Mouse (Mus musculus): Measurements from ENCODE around the gene Nme3. TPM values are rescaled to one million over a fixed set of nuclear protein-coding genes. Genes with fewer than 3 reads are reported as not detected.
"Not testable (repeated sequence)": the region's sequence is repeated elsewhere in the genome, so short reads cannot be mapped to it uniquely, and the experiment has no call there.

Gene Nme3
- polyA plus RNA-seq, 1 experiment from 2014 or later, result 76.1 TPM

DNA sequence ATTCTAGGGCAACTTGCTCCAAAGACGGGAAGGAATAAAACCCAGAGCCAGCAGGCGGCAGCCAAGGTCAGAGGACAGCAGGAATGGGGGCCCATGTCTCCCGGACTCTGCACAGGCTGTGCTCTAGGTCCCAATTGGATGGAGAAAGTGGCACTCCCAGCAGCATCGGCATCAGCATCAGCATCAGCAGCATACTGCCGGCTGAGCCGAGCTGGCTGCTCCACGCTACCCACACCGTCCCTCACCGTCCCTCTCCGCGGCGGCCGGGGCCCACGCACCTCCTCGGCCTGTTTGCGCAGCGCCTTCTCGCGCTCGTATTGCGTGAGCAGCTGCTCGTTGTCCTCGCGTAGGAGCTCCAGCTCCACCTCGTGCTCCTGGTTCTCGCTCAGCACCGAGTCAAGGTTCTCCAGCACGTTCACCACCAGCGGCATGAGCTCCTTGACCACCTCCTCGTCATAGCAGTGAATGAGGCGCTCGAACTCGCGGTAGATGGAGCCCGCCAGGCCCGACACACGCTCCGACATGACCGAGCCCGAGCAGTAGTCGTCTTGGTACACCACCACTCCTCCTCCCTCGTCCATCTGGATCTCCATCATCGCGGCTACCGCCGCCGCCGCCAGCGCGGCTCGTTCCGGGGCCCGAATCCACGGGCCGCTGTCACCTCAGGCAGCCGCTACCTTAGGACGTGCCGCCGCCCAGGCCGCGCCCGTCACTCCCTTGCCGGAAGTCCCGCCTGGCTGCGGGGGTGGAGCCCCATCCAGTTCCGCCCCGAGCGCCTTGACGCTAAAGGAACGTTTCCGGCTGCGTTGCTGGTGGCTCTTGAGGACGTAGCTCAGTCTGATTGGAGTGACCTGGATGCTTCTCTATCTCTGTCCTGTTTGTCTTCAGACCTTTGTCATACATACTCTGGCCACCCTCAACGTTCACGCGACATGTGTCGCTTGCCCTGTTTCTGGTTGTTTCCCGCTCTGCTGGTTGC, 40.2 kb downstream of the Nme3 start, which contains the start of gene Mapk8ip3:
Gene Mapk8ip3, minus strand, starts transcription at position 719 of the 979 bp plus-strand sequence.
- Histone ChIP-seq H3K27me3 (replicated peaks; ENCODE audit: control insufficient read depth, insufficient read depth, low read length) (no peaks in the 10 kb centered on the region), H3K4me1 (replicated peaks; ENCODE audit: control insufficient read depth, insufficient read depth, low read length) (peaks cover 28% of the 10 kb centered on the region), H3K36me3 (ENCODE audit: control insufficient read depth, insufficient read depth) (no peaks in the 10 kb centered on the region; the same call in 1 of the 2 replicates), H3K4me2 (ENCODE audit: low read length) (peak within 1 kb of the TSS; percentile 88), H3K9ac (replicated peaks; ENCODE audit: low read depth, low read length) (peak within 1 kb of the TSS; percentile 92), H3K27ac (ENCODE audit: low read length) (peak within 1 kb of the TSS; percentile 92), H3K9me3 (ENCODE audit: control insufficient read depth, low read length) (no peaks in the 10 kb centered on the region), H3K4me3 (replicated peaks; ENCODE audit: low read length) (peak within 1 kb of the TSS; percentile 86)
- under 1% methylated on average over 78 of the region's 78 CpGs for WGBS
- peak; percentile 99 for ATAC-seq

DNA sequence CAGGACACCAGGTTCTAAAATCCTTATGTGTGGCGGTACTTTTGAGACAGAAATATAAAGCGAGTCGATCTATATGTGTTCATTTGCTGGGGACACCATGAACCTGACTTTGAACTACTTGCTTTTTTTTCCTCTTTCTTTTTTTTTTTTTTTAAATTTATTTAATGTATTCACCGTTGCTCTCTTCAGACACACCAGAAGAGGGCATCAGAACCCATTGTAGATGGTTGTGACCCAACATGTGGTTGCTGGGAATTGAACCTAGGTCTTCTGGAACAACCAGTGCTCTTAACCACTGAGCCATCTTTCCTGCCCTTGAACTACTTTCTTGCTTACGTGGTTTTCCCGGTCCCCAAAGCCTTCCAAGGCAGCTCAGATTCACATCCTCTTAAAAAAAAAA, 41.0 kb downstream of the Nme3 start:
- WGBS, result 44% methylated on average over 6 of the region's 6 CpGs
- H3K4me2 ChIP-seq (ENCODE audit: low read length), result peak overlapping the region; percentile 88
- peak overlapping the region; percentile 92 for H3K9ac ChIP-seq (replicated peaks; ENCODE audit: low read depth, low read length)
- peak overlapping the region; percentile 86 for H3K4me3 ChIP-seq (replicated peaks; ENCODE audit: low read length)
- H3K4me1 ChIP-seq (replicated peaks; ENCODE audit: control insufficient read depth, insufficient read depth, low read length), result peaks cover 28% of the 10 kb centered on the region
- peak overlapping the region; percentile 92 for H3K27ac ChIP-seq (ENCODE audit: low read length)
- H3K27me3 ChIP-seq (replicated peaks; ENCODE audit: control insufficient read depth, insufficient read depth, low read length), result no peaks in the 10 kb centered on the region
- ATAC-seq, result no peak
- no peaks in the 10 kb centered on the region for H3K9me3 ChIP-seq (ENCODE audit: control insufficient read depth, low read length)
- H3K36me3 ChIP-seq (ENCODE audit: control insufficient read depth, insufficient read depth), result no peaks in the 10 kb centered on the region

DNA sequence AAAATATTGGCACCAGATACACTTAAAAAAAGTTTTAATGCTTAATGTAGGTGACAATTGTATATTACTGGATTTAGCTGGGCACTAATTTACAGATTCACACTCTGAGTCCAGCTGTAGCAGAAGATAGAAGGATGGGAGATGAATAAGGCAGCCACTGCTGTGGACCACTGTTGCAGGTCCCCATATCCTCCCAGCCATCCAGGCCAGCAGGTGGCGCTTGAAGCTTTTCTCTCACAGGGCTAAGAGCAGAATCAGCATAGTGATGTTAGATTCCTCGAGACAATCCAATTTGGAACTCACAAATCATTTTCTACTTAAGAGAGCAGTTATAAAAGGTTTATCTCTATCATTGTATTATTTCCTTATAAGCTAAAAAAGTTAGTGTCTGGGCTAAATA, 46.2 kb downstream of the Nme3 start:
- not testable (repeated sequence) for H3K4me3 ChIP-seq (replicated peaks; ENCODE audit: low read length); H3K4me1 ChIP-seq (replicated peaks; ENCODE audit: control insufficient read depth, insufficient read depth, low read length); H3K27me3 ChIP-seq (replicated peaks; ENCODE audit: control insufficient read depth, insufficient read depth, low read length); H3K4me2 ChIP-seq (ENCODE audit: low read length); H3K9me3 ChIP-seq (ENCODE audit: control insufficient read depth, low read length); H3K9ac ChIP-seq (replicated peaks; ENCODE audit: low read depth, low read length); H3K27ac ChIP-seq (ENCODE audit: low read length)
- H3K36me3 ChIP-seq (ENCODE audit: control insufficient read depth, insufficient read depth), result peaks cover 19% of the 10 kb centered on the region
- WGBS, result 9% methylated on average over 2 of the region's 2 CpGs
- peak; percentile 72; the same call in 1 of the 2 replicates for ATAC-seq

DNA sequence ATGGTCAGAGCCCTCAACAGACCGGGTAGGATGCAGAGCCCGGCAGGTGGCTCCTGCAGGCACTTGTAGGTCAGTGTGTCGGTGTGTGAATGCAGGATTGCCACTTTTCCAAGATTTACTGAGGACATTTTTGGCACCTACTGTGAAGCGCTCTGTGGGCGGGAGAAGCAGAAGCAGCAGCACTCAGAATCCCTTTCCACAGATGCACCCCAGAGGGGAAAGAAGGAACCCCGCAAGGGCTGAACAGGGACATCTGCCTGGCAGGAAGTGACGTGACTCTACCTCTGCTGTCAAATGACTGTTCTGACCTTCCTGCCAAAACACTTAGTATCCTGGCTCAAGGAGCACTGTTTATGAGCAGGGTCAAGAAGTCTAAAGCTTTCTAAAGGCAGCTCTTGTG, 46.7 kb downstream of the Nme3 start:
- Histone ChIP-seq H3K9me3 (ENCODE audit: control insufficient read depth, low read length) (no peaks in the 10 kb centered on the region), H3K9ac (replicated peaks; ENCODE audit: low read depth, low read length) (no peak overlapping the region), H3K27me3 (replicated peaks; ENCODE audit: control insufficient read depth, insufficient read depth, low read length) (no peaks in the 10 kb centered on the region), H3K36me3 (ENCODE audit: control insufficient read depth, insufficient read depth) (peaks cover 23% of the 10 kb centered on the region), H3K4me3 (replicated peaks; ENCODE audit: low read length) (no peak overlapping the region), H3K4me1 (replicated peaks; ENCODE audit: control insufficient read depth, insufficient read depth, low read length) (no peaks in the 10 kb centered on the region), H3K27ac (ENCODE audit: low read length) (no peak overlapping the region), H3K4me2 (ENCODE audit: low read length) (no peak overlapping the region)
- 93% methylated on average over 7 of the region's 7 CpGs for WGBS
- ATAC-seq, result no peak

DNA sequence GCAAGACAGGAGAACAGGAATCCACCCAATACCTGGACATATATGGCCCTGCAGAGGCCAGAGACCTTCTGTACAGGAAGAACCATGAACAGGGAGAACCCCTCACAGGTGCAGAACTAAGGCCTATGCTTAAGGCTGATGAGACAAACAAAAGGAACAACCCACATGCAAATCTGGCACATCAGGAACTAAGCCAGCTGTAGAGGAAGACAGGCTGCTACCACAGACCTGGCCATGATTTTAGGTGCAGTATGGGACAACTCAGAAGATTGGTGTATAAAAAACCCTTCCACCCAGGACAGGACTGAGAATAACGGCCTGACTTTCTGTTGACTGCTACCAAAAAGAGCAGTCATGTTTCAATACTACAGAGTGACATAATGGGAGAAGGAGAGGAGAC, 47.3 kb downstream of the Nme3 start:
- not testable (repeated sequence) for H3K4me1 ChIP-seq (replicated peaks; ENCODE audit: control insufficient read depth, insufficient read depth, low read length); H3K9ac ChIP-seq (replicated peaks; ENCODE audit: low read depth, low read length); H3K27me3 ChIP-seq (replicated peaks; ENCODE audit: control insufficient read depth, insufficient read depth, low read length); H3K9me3 ChIP-seq (ENCODE audit: control insufficient read depth, low read length); H3K27ac ChIP-seq (ENCODE audit: low read length); ATAC-seq; H3K4me3 ChIP-seq (replicated peaks; ENCODE audit: low read length); H3K4me2 ChIP-seq (ENCODE audit: low read length)
- whole genome bisulfite sequencing, result 97% methylated on average over 1 of the region's 1 CpGs
- peaks cover 25% of the 10 kb centered on the region for H3K36me3 ChIP-seq (ENCODE audit: control insufficient read depth, insufficient read depth)

Other genes with a start within 250 kb of the Nme3 start
- gene Slc9a3r2, start 246.2 kb upstream of the Nme3 start, polyA plus RNA-seq (2015; fragmentation: Nextera tagmentation; extraction: Ambion mirVana), result 28.1 and 31.2 TPM in 2 replicates
- gene Npw, start 238.0 kb upstream of the Nme3 start, polyA plus RNA-seq (2015; fragmentation: Nextera tagmentation; extraction: Ambion mirVana), result not detected in 2 replicates
- 17.9 and 22.0 TPM in 2 replicates for gene Zfp598, start 226.8 kb upstream of the Nme3 start, polyA plus RNA-seq (2015; fragmentation: Nextera tagmentation; extraction: Ambion mirVana)
- gene Syngr3, start 206.5 kb upstream of the Nme3 start, polyA plus RNA-seq (2015; fragmentation: Nextera tagmentation; extraction: Ambion mirVana), result 143 and 193 TPM in 2 replicates
- gene Gfer, start 200.3 kb upstream of the Nme3 start, polyA plus RNA-seq (2015; fragmentation: Nextera tagmentation; extraction: Ambion mirVana), result 35.0 and 35.4 TPM in 2 replicates
- gene Noxo1, start 200.3 kb upstream of the Nme3 start, polyA plus RNA-seq (2015; fragmentation: Nextera tagmentation; extraction: Ambion mirVana), result 2.0 and 2.7 TPM in 2 replicates
- 83.7 and 85.5 TPM in 2 replicates for gene Tbl3, start 188.8 kb upstream of the Nme3 start, polyA plus RNA-seq (2015; fragmentation: Nextera tagmentation; extraction: Ambion mirVana)
- not detected in 2 replicates for gene Rnf151, start 178.4 kb upstream of the Nme3 start, polyA plus RNA-seq (2015; fragmentation: Nextera tagmentation; extraction: Ambion mirVana)
- 787 and 797 TPM in 2 replicates for gene Rps2, start 178.4 kb upstream of the Nme3 start, polyA plus RNA-seq (2015; fragmentation: Nextera tagmentation; extraction: Ambion mirVana)
- 220 and 233 TPM in 2 replicates for gene Ndufb10, start 172.0 kb upstream of the Nme3 start, polyA plus RNA-seq (2015; fragmentation: Nextera tagmentation; extraction: Ambion mirVana)
- not detected in 2 replicates for gene Rpl3l, start 168.7 kb upstream of the Nme3 start, polyA plus RNA-seq (2015; fragmentation: Nextera tagmentation; extraction: Ambion mirVana)
- 20.0 and 21.1 TPM in 2 replicates for gene Msrb1, start 159.9 kb upstream of the Nme3 start, polyA plus RNA-seq (2015; fragmentation: Nextera tagmentation; extraction: Ambion mirVana)
- 0.32 TPM in 1 of 2 replicates, not detected in the other for gene Hs3st6, start 143.5 kb upstream of the Nme3 start, polyA plus RNA-seq (2015; fragmentation: Nextera tagmentation; extraction: Ambion mirVana)
- not detected in 2 replicates for gene Meiob, start 92.2 kb upstream of the Nme3 start, polyA plus RNA-seq (2015; fragmentation: Nextera tagmentation; extraction: Ambion mirVana)
- gene Hagh, start 56.4 kb upstream of the Nme3 start, polyA plus RNA-seq (2015; fragmentation: Nextera tagmentation; extraction: Ambion mirVana), result 40.2 and 50.1 TPM in 2 replicates
- 14.4 and 17.8 TPM in 2 replicates for gene Fahd1, start 46.1 kb upstream of the Nme3 start, polyA plus RNA-seq (2015; fragmentation: Nextera tagmentation; extraction: Ambion mirVana)
- gene Igfals, start 30.5 kb upstream of the Nme3 start, polyA plus RNA-seq (2015; fragmentation: Nextera tagmentation; extraction: Ambion mirVana), result 0.19 TPM in 1 of 2 replicates, not detected in the other
- 66.8 and 71.1 TPM in 2 replicates for gene Nubp2, start 10.2 kb upstream of the Nme3 start, polyA plus RNA-seq (2015; fragmentation: Nextera tagmentation; extraction: Ambion mirVana)
- gene Spsb3, start 9.9 kb upstream of the Nme3 start, polyA plus RNA-seq (2015; fragmentation: Nextera tagmentation; extraction: Ambion mirVana), result 82.1 and 86.8 TPM in 2 replicates
- gene Eme2, start 1.4 kb upstream of the Nme3 start, polyA plus RNA-seq (2015; fragmentation: Nextera tagmentation; extraction: Ambion mirVana), result 32.4 and 35.7 TPM in 2 replicates
- gene Mrps34, start 1.4 kb upstream of the Nme3 start, polyA plus RNA-seq (2015; fragmentation: Nextera tagmentation; extraction: Ambion mirVana), result 72.3 and 79.8 TPM in 2 replicates
- 100 and 114 TPM in 2 replicates for gene Mapk8ip3, start 40.5 kb downstream of the Nme3 start, polyA plus RNA-seq (2015; fragmentation: Nextera tagmentation; extraction: Ambion mirVana)
- gene Jpt2, start 64.2 kb downstream of the Nme3 start, polyA plus RNA-seq (2015; fragmentation: Nextera tagmentation; extraction: Ambion mirVana), result 95.4 and 99.1 TPM in 2 replicates
- gene Cramp1l, start 119.3 kb downstream of the Nme3 start, polyA plus RNA-seq (2015; fragmentation: Nextera tagmentation; extraction: Ambion mirVana), result 5.9 and 6.8 TPM in 2 replicates
- 26.6 and 28.4 TPM in 2 replicates for gene Ift140, start 119.6 kb downstream of the Nme3 start, polyA plus RNA-seq (2015; fragmentation: Nextera tagmentation; extraction: Ambion mirVana)
- 12.0 and 12.5 TPM in 2 replicates for gene Tmem204, start 187.1 kb downstream of the Nme3 start, polyA plus RNA-seq (2015; fragmentation: Nextera tagmentation; extraction: Ambion mirVana)
- 47.0 and 62.9 TPM in 2 replicates for gene Telo2, start 219.5 kb downstream of the Nme3 start, polyA plus RNA-seq (2015; fragmentation: Nextera tagmentation; extraction: Ambion mirVana)
- gene Ptx4, start 224.3 kb downstream of the Nme3 start, polyA plus RNA-seq (2015; fragmentation: Nextera tagmentation; extraction: Ambion mirVana), result not detected in 2 replicates
- 30.2 and 34.3 TPM in 2 replicates for gene Clcn7, start 236.9 kb downstream of the Nme3 start, polyA plus RNA-seq (2015; fragmentation: Nextera tagmentation; extraction: Ambion mirVana)

All from forebrain, embryonic 16.5 days (tissue).